In genomic region chr5:134236241-134236640, GRCm38 (mm10) we compare ENCODE assay signal across 13 mouse cellular contexts. TPM values are rescaled to one million over a fixed set of nuclear protein-coding genes. Genes with fewer than 3 reads are reported as not detected.
DNase-seq lines count a peak whose midpoint lies in the region; ATAC-seq lines count a peak whose summit lies in the region.
"Had no signal": no experiment of that assay in that cellular context is flagged by ENCODE, and none has a peak within 500 bp of the region (broad histone marks: within the 10 kb centered on the region; RNA-seq: fewer than 3 reads in every experiment).

No protein-coding gene starts in this region.

- no peak overlapping the region for H3K4me2 ChIP-seq in embryonic facial prominence, embryonic 12.5 days (replicated peaks)
- H3K4me2 ChIP-seq in intestine, embryonic 16.5 days (ENCODE audit: low read depth, low read length), result no peak overlapping the region
- no peak overlapping the region for H3K4me2 ChIP-seq in intestine, embryonic 15.5 days (replicated peaks)
- no peak overlapping the region for H3K4me2 ChIP-seq in neural tube, embryonic 13.5 days
- no peak overlapping the region for H3K4me2 ChIP-seq in stomach, embryonic 16.5 days (ENCODE audit: low read depth, low read length)

- 89% methylated on average over 3 of the region's 3 CpGs for WGBS in embryonic facial prominence, embryonic 12.5 days
- 94% methylated on average over 3 of the region's 3 CpGs for WGBS in embryonic facial prominence, embryonic 10.5 days
- WGBS in intestine, embryonic 16.5 days, result 76% methylated on average over 3 of the region's 3 CpGs
- 77% methylated on average over 3 of the region's 3 CpGs for WGBS in intestine, embryonic 15.5 days
- WGBS in neural tube, embryonic 13.5 days, result 93% methylated on average over 3 of the region's 3 CpGs
- WGBS in stomach, embryonic 16.5 days, result 79% methylated on average over 3 of the region's 3 CpGs

- no peaks in the 10 kb centered on the region for H3K27me3 ChIP-seq in embryonic facial prominence, embryonic 12.5 days
- H3K27me3 ChIP-seq in embryonic facial prominence, embryonic 10.5 days (replicated peaks; ENCODE audit: low read depth, poor library complexity, severe bottlenecking), result no peaks in the 10 kb centered on the region
- no peaks in the 10 kb centered on the region for H3K27me3 ChIP-seq in intestine, embryonic 16.5 days (replicated peaks; ENCODE audit: control insufficient read depth, insufficient read depth, low read length)
- no peaks in the 10 kb centered on the region for H3K27me3 ChIP-seq in intestine, embryonic 15.5 days (replicated peaks)
- H3K27me3 ChIP-seq in neural tube, embryonic 13.5 days, result no peaks in the 10 kb centered on the region
- H3K27me3 ChIP-seq in stomach, embryonic 16.5 days (ENCODE audit: control insufficient read depth, insufficient read depth, low read length), result no peaks in the 10 kb centered on the region

- no peak for DNase-seq in embryonic facial prominence, embryonic 10.5 days (ENCODE audit: low spot score)
- no peak for DNase-seq in neural tube, embryonic 10.5 days (ENCODE audit: extremely low spot score, low spot score)
- no peak for DNase-seq in frontal cortex, postnatal 36 days (ENCODE audit: low spot score in 2 of 2)
- DNase-seq: adrenal gland, adult 8-10 months; lung, adult 2 months; right cerebral cortex, postnatal 4 days had no signal

- no peak for ATAC-seq in embryonic facial prominence, embryonic 12.5 days (ENCODE audit: insufficient number of reproducible peaks, insufficient read depth, low FRiP score, low TSS enrichment)
- ATAC-seq in intestine, embryonic 16.5 days, result peak; percentile 15; the same call in 1 of the 2 replicates
- no peak for ATAC-seq in intestine, embryonic 15.5 days
- ATAC-seq in neural tube, embryonic 13.5 days (ENCODE audit: low read depth), result no peak
- no peak for ATAC-seq in stomach, embryonic 16.5 days (ENCODE audit: insufficient read depth, low FRiP score)

- peak overlapping the region; percentile 88 for H3K27ac ChIP-seq in embryonic facial prominence, embryonic 12.5 days
- H3K27ac ChIP-seq in embryonic facial prominence, embryonic 10.5 days (replicated peaks), result no peak overlapping the region
- 0 out of 2 replicates have a peak overlapping the region, but pooled peaks have one; percentile 19 for H3K27ac ChIP-seq in intestine, embryonic 16.5 days (ENCODE audit: low read length)
- H3K27ac ChIP-seq in intestine, embryonic 15.5 days, result no peak overlapping the region
- peak overlapping the region; percentile 59; the same call in 1 of the 2 replicates for H3K27ac ChIP-seq in neural tube, embryonic 13.5 days (replicated peaks)
- H3K27ac ChIP-seq in stomach, embryonic 16.5 days (ENCODE audit: low read length), result 0 out of 2 replicates have a peak overlapping the region, but pooled peaks have one; percentile 9
- H3K27ac ChIP-seq: heart, adult 2 months; left cerebral cortex, adult 2 months had no signal

- no peak overlapping the region for H3K4me3 ChIP-seq in embryonic facial prominence, embryonic 12.5 days
- H3K4me3 ChIP-seq in embryonic facial prominence, embryonic 10.5 days, result no peak overlapping the region
- H3K4me3 ChIP-seq in intestine, embryonic 16.5 days (ENCODE audit: low read length), result no peak overlapping the region
- no peak overlapping the region for H3K4me3 ChIP-seq in intestine, embryonic 15.5 days (replicated peaks)
- H3K4me3 ChIP-seq in neural tube, embryonic 13.5 days, result no peak overlapping the region
- H3K4me3 ChIP-seq in stomach, embryonic 16.5 days (replicated peaks; ENCODE audit: low read length), result no peak overlapping the region
- H3K4me3 ChIP-seq: heart, adult 2 months; left cerebral cortex, adult 2 months had no signal

- no peak overlapping the region for H3K9ac ChIP-seq in embryonic facial prominence, embryonic 12.5 days
- no peak overlapping the region for H3K9ac ChIP-seq in intestine, embryonic 16.5 days (ENCODE audit: low read depth, low read length)
- H3K9ac ChIP-seq in intestine, embryonic 15.5 days, result no peak overlapping the region
- H3K9ac ChIP-seq in neural tube, embryonic 13.5 days, result no peak overlapping the region
- H3K9ac ChIP-seq in stomach, embryonic 16.5 days (ENCODE audit: low read length), result no peak overlapping the region

- H3K4me1 ChIP-seq in embryonic facial prominence, embryonic 12.5 days, result peaks cover 31% of the 10 kb centered on the region
- H3K4me1 ChIP-seq in embryonic facial prominence, embryonic 10.5 days, result peaks cover 43% of the 10 kb centered on the region
- H3K4me1 ChIP-seq in intestine, embryonic 16.5 days (ENCODE audit: control insufficient read depth, insufficient read depth, low read length), result peaks cover 29% of the 10 kb centered on the region
- H3K4me1 ChIP-seq in intestine, embryonic 15.5 days (replicated peaks), result peaks cover 32% of the 10 kb centered on the region
- H3K4me1 ChIP-seq in neural tube, embryonic 13.5 days (replicated peaks), result peaks cover 30% of the 10 kb centered on the region
- peaks cover 29% of the 10 kb centered on the region for H3K4me1 ChIP-seq in stomach, embryonic 16.5 days (ENCODE audit: control insufficient read depth, insufficient read depth, low read length)

- H3K9me3 ChIP-seq in embryonic facial prominence, embryonic 12.5 days, result no peaks in the 10 kb centered on the region
- no peaks in the 10 kb centered on the region for H3K9me3 ChIP-seq in embryonic facial prominence, embryonic 10.5 days
- no peaks in the 10 kb centered on the region for H3K9me3 ChIP-seq in intestine, embryonic 16.5 days (ENCODE audit: control insufficient read depth, low read length)
- H3K9me3 ChIP-seq in intestine, embryonic 15.5 days, result no peaks in the 10 kb centered on the region
- no peaks in the 10 kb centered on the region for H3K9me3 ChIP-seq in neural tube, embryonic 13.5 days
- no peaks in the 10 kb centered on the region for H3K9me3 ChIP-seq in stomach, embryonic 16.5 days (replicated peaks; ENCODE audit: control insufficient read depth, low read length)

- H3K36me3 ChIP-seq in embryonic facial prominence, embryonic 12.5 days, result peaks cover 54% of the 10 kb centered on the region
- peaks cover 67% of the 10 kb centered on the region for H3K36me3 ChIP-seq in embryonic facial prominence, embryonic 10.5 days (replicated peaks)
- H3K36me3 ChIP-seq in intestine, embryonic 16.5 days (ENCODE audit: control insufficient read depth, insufficient read depth, low read length), result peaks cover 26% of the 10 kb centered on the region
- peaks cover 52% of the 10 kb centered on the region for H3K36me3 ChIP-seq in intestine, embryonic 15.5 days
- H3K36me3 ChIP-seq in neural tube, embryonic 13.5 days, result peaks cover 60% of the 10 kb centered on the region
- peaks cover 37% of the 10 kb centered on the region for H3K36me3 ChIP-seq in stomach, embryonic 16.5 days (ENCODE audit: control insufficient read depth, insufficient read depth, low read length)

RNA-seq across cellular contexts. Expression of gene Ncf1, which starts 6.8 kb away (rescaled TPM):
- polyA plus RNA-seq in embryonic facial prominence, embryonic 12.5 days (2016; fragmentation: Nextera tagmentation; extraction: Ambion mirVana), result 2.2 and 2.3 TPM in 2 replicates
- 1.8 and 2.0 TPM in 2 replicates for polyA plus RNA-seq in embryonic facial prominence, embryonic 10.5 days (2016; fragmentation: Nextera tagmentation; extraction: Ambion mirVana)
- polyA plus RNA-seq in intestine, embryonic 16.5 days (2015; fragmentation: Nextera tagmentation; extraction: Ambion mirVana), result 5.7 and 6.6 TPM in 2 replicates
- polyA plus RNA-seq in intestine, embryonic 15.5 days (2015; fragmentation: Nextera tagmentation; extraction: Ambion mirVana), result 4.2 and 6.0 TPM in 2 replicates
- 3.1 and 3.5 TPM in 2 replicates for polyA plus RNA-seq in neural tube, embryonic 13.5 days (2015; fragmentation: Nextera tagmentation; extraction: Ambion mirVana)
- polyA plus RNA-seq in stomach, embryonic 16.5 days (2015; fragmentation: Nextera tagmentation; extraction: Ambion mirVana), result 7.1 and 8.2 TPM in 2 replicates

RNA-seq across cellular contexts. Expression of gene Gtf2ird2, which starts 52.4 kb away (rescaled TPM):
- 10.6 and 11.4 TPM in 2 replicates for polyA plus RNA-seq in embryonic facial prominence, embryonic 12.5 days (2016; fragmentation: Nextera tagmentation; extraction: Ambion mirVana)
- 8.1 and 8.5 TPM in 2 replicates for polyA plus RNA-seq in embryonic facial prominence, embryonic 10.5 days (2016; fragmentation: Nextera tagmentation; extraction: Ambion mirVana)
- 7.0 TPM in 2 replicates for polyA plus RNA-seq in intestine, embryonic 16.5 days (2015; fragmentation: Nextera tagmentation; extraction: Ambion mirVana)
- polyA plus RNA-seq in intestine, embryonic 15.5 days (2015; fragmentation: Nextera tagmentation; extraction: Ambion mirVana), result 8.1 and 8.3 TPM in 2 replicates
- polyA plus RNA-seq in neural tube, embryonic 13.5 days (2015; fragmentation: Nextera tagmentation; extraction: Ambion mirVana), result 13.9 and 14.4 TPM in 2 replicates
- polyA plus RNA-seq in stomach, embryonic 16.5 days (2015; fragmentation: Nextera tagmentation; extraction: Ambion mirVana), result 7.1 and 8.1 TPM in 2 replicates

RNA-seq across cellular contexts. Expression of gene Rcc1l, which starts 59.7 kb away (rescaled TPM):
- polyA plus RNA-seq in embryonic facial prominence, embryonic 12.5 days (2016; fragmentation: Nextera tagmentation; extraction: Ambion mirVana), result 36.6 and 38.0 TPM in 2 replicates
- 41.9 and 42.1 TPM in 2 replicates for polyA plus RNA-seq in embryonic facial prominence, embryonic 10.5 days (2016; fragmentation: Nextera tagmentation; extraction: Ambion mirVana)
- polyA plus RNA-seq in intestine, embryonic 16.5 days (2015; fragmentation: Nextera tagmentation; extraction: Ambion mirVana), result 26.6 and 28.5 TPM in 2 replicates
- 33.1 and 34.6 TPM in 2 replicates for polyA plus RNA-seq in intestine, embryonic 15.5 days (2015; fragmentation: Nextera tagmentation; extraction: Ambion mirVana)
- polyA plus RNA-seq in neural tube, embryonic 13.5 days (2015; fragmentation: Nextera tagmentation; extraction: Ambion mirVana), result 14.9 and 16.6 TPM in 2 replicates
- polyA plus RNA-seq in stomach, embryonic 16.5 days (2015; fragmentation: Nextera tagmentation; extraction: Ambion mirVana), result 20.7 and 25.6 TPM in 2 replicates

Comparison
In these comparisons a context has a peak if more than half of its experiments do, and no peak if none do; other contexts are left out.
1. H3K27ac ChIP-seq: peak in embryonic facial prominence, embryonic 12.5 days (single experiment), intestine, embryonic 16.5 days (single experiment), neural tube, embryonic 13.5 days (single experiment) and stomach, embryonic 16.5 days (single experiment); none in embryonic facial prominence, embryonic 10.5 days (single experiment) and intestine, embryonic 15.5 days (single experiment).